Mouse (Mus musculus) limb, embryonic 14.5 days (tissue): Measurements from ENCODE around the gene Plscr2. TPM values are rescaled to one million over a fixed set of nuclear protein-coding genes. Genes with fewer than 3 reads are reported as not detected.

Source experiments
- ATAC-seq: fragments of 200-750 bp; cut with Nextera tagmentation; 2 replicates; pipeline ENCODE4 v1.8.0; 2017; ENCODE audit warnings: low read depth, moderate number of reproducible peaks, moderate TSS enrichment; ENCODE audit not compliant: low FRiP score
- DNase-seq: peaks from one replicate; pipeline ENCODE4 v3.0.0-alpha.2; 2015; ENCODE audit warnings: low spot score
- H3K27ac ChIP-seq: fragments of 300-500 bp; sonication (generic); replicated peaks from 2 replicates; pipeline ENCODE4 v1.5.1; 2014; ENCODE audit warnings: low read depth, mild to moderate bottlenecking, low read length, moderate library complexity, mixed read lengths
- H3K27me3 ChIP-seq: fragments of 300-500 bp; sonication (generic); 2 replicates; pipeline ENCODE4 v1.6.1; 2014; ENCODE audit warnings: low read length, mixed read lengths; ENCODE audit not compliant: control insufficient read depth, insufficient read depth
- H3K36me3 ChIP-seq: fragments of 300-500 bp; sonication (generic); 2 replicates; pipeline ENCODE4 v1.6.1; 2014; ENCODE audit warnings: mild to moderate bottlenecking, low read length, moderate library complexity, mixed read lengths; ENCODE audit not compliant: control insufficient read depth, insufficient read depth
- H3K4me1 ChIP-seq: fragments of 300-500 bp; sonication (generic); 2 replicates; pipeline ENCODE4 v1.6.1; 2014; ENCODE audit warnings: antibody characterized with exemption, low read length, mixed read lengths; ENCODE audit not compliant: control insufficient read depth, insufficient read depth
- H3K4me2 ChIP-seq: fragments of 300-500 bp; sonication (generic); replicated peaks from 2 replicates; pipeline ENCODE4 v1.6.1; 2014; ENCODE audit warnings: low read depth, mild to moderate bottlenecking, low read length, moderate library complexity; ENCODE audit not compliant: severe bottlenecking
- H3K4me3 ChIP-seq: fragments of 300-500 bp; sonication (generic); replicated peaks from 2 replicates; pipeline ENCODE4 v1.5.1; 2014; ENCODE audit warnings: low read length
- H3K9ac ChIP-seq: fragments of 300-500 bp; sonication (generic); 2 replicates; pipeline ENCODE4 v1.6.1; 2014; ENCODE audit warnings: mild to moderate bottlenecking, low read depth, low read length, moderate library complexity; ENCODE audit not compliant: severe bottlenecking
- H3K9me3 ChIP-seq: fragments of 300-500 bp; sonication (generic); 2 replicates; pipeline ENCODE4 v1.6.1; 2016; ENCODE audit warnings: low read length; ENCODE audit not compliant: control insufficient read depth
- POLR2A ChIP-seq: fragments of 200-500 bp; IDR thresholded peaks from 2 replicates; pipeline ENCODE4 v1.8.0; 2012; ENCODE audit warnings: inconsistent platforms, mild to moderate bottlenecking, moderate library complexity, borderline replicate concordance; ENCODE audit not compliant: insufficient read depth, insufficient read length; ENCODE audit errors: extremely low read depth
- WGBS: fragments of 180-500 bp; shearing (Covaris S2); extraction: QIAGEN DNeasy Blood & Tissue Kit; methylation state at CpG from one replicate; pipeline ENCODE4 v1.1.7; 2014; 5-methylcytosine and 5-hydroxymethylcytosine counted together
- microRNA-seq: library from miRNA; unstranded; fragments of <30 nt; microRNA quantifications from one replicate; pipeline ENCODE4, GENCODE M21; 2016
- polyA plus RNA-seq, 2 experiments: library from polyadenylated mRNA; depleted of rRNA in 1 of 2; stranded (reverse) in 1 of 2; unstranded in 1 of 2; fragments of >200 nt; fragmentation: Nextera tagmentation in 1 of 2; extraction: Ambion mirVana in 1 of 2; gene quantifications; 2 replicates each; pipeline versions ENCODE4 v1.2.1 to v1.2.3; 2012 to 2014

The Plscr2 gene
- polyA plus RNA-seq, 2 experiments = 0.96 to 1.3 TPM

DNA sequence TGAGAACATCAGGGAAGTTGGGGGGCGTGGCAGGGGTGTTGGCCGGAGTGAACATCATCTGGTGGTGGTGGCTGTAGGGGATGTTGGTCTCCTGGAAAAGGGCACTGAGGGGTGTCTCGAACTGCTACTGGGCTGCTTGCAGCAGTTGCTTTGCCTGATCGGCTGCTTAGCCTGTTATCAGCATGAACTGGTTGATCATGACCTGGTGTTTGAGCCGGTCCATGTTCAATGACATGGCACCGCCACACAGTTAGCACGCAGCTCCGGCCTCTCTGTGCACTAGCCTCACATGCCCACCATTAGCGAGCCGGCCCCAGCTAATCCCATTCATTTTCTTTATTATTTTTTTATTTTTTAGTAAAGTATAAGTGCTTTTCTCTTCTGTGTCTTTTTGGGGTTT, 59.4 kb downstream of the Plscr2 start:
- TF ChIP-seq POLR2A = no peak
- no peak overlapping the region for H3K4me3 ChIP-seq
- H3K9ac ChIP-seq = no peak overlapping the region
- H3K4me1 ChIP-seq = no peaks in the 10 kb centered on the region
- no peak overlapping the region for H3K4me2 ChIP-seq
- no peaks in the 10 kb centered on the region for H3K9me3 ChIP-seq
- no peaks in the 10 kb centered on the region for H3K27me3 ChIP-seq
- ATAC-seq (no peak), DNase-seq (no peak)
- no peak overlapping the region for H3K27ac ChIP-seq
- WGBS = 93% methylated on average over 10 of the region's 10 CpGs
- H3K36me3 ChIP-seq = no peaks in the 10 kb centered on the region

- 81% methylated on average over 6 of the region's 6 CpGs for WGBS
- H3K27me3 ChIP-seq = no peaks in the 10 kb centered on the region
- ATAC-seq = no peak
Measured at GRCm38 (mm10) chr9:92335277-92335818, 59.9 kb downstream of the Plscr2 start.

DNA sequence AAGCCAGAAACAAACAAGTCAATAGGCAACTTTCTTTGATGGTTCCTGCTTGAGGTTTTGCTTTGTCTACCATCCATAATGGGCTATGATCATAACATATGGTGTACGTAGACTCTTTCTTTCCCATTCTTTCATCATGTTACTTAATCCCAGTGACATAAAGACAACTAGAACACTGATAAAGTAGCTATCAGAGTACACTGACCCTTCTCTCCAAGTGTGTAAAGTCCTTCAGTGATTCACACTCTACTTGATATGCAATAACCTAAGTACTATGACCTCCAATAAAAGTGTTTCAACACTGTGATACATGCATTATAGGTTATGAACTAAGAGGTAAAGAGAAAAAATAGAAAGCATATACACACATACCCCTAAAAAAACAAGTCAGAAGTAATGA, 61.7 kb downstream of the Plscr2 start:
- no peak for ATAC-seq

More at GRCm38 (mm10) chr9:92335277-92335818, 59.9 kb downstream of the Plscr2 start:
- no peak for DNase-seq
- H3K36me3 ChIP-seq = no peaks in the 10 kb centered on the region
- no peak overlapping the region for H3K27ac ChIP-seq
- H3K9me3 ChIP-seq = no peaks in the 10 kb centered on the region
- TF ChIP-seq POLR2A = no peak
- H3K4me1 ChIP-seq = no peaks in the 10 kb centered on the region
- no peak overlapping the region for H3K4me2 ChIP-seq
- H3K9ac ChIP-seq = no peak overlapping the region
- no peak overlapping the region for H3K4me3 ChIP-seq

GRCm38 (mm10) chr9:92337661-92338060, 62.3 kb downstream of the Plscr2 start:
- ATAC-seq (no peak), DNase-seq (no peak)
- H3K4me3 ChIP-seq = no peak overlapping the region
- TF ChIP-seq POLR2A = no peak
- H3K27ac ChIP-seq = no peak overlapping the region
- no peaks in the 10 kb centered on the region for H3K9me3 ChIP-seq
- H3K9ac ChIP-seq = no peak overlapping the region
- H3K4me2 ChIP-seq = no peak overlapping the region
- H3K4me1 ChIP-seq = no peaks in the 10 kb centered on the region; the same call in 1 of the 2 replicates
- H3K27me3 ChIP-seq = no peaks in the 10 kb centered on the region
- no peaks in the 10 kb centered on the region for H3K36me3 ChIP-seq
- WGBS = 68% methylated on average over 3 of the region's 3 CpGs

More for the DNA sequence above, 61.7 kb downstream of the Plscr2 start:
- Histone ChIP-seq H3K4me2 (no peak overlapping the region), H3K27me3 (no peaks in the 10 kb centered on the region), H3K4me1 (no peaks in the 10 kb centered on the region; the same call in 1 of the 2 replicates), H3K9ac (no peak overlapping the region), H3K9me3 (no peaks in the 10 kb centered on the region), H3K4me3 (no peak overlapping the region), H3K27ac (no peak overlapping the region), H3K36me3 (no peaks in the 10 kb centered on the region)
- TF ChIP-seq POLR2A = no peak
- DNase-seq = no peak
- 94% methylated on average over 1 of the region's 1 CpGs for WGBS

DNA sequence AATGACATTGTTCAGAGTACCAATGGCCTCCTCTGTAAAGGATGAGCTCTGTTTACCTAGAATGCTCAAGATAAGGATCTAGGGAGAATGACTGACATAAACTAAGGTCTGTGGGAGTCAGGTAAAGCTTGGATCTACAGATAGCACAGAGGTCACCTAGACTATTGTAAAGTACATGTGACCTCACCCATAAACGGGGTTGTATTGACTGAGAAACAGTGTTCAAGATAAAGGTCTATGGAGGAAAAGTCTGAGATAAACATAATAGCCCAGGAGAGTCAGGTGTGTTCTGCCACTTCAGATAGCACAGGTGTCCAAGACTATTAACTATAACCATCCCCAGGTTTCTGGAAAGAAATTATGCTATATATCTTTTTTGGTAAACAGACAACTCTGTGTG, 63.6 kb downstream of the Plscr2 start:
- no peak for ATAC-seq
- 79% methylated on average over 1 of the region's 1 CpGs for WGBS
- H3K27me3 ChIP-seq = no peaks in the 10 kb centered on the region

More for the DNA sequence above, 63.6 kb downstream of the Plscr2 start:
- Histone ChIP-seq H3K9ac (no peak overlapping the region), H3K4me1 (no peaks in the 10 kb centered on the region; the same call in 1 of the 2 replicates), H3K9me3 (no peaks in the 10 kb centered on the region), H3K36me3 (no peaks in the 10 kb centered on the region), H3K27ac (no peak overlapping the region), H3K4me2 (no peak overlapping the region), H3K4me3 (no peak overlapping the region)
- DNase-seq = no peak
- no peak for TF ChIP-seq POLR2A

Small RNAs within 50 kb of the gene (microRNA-seq; reads per million reads assigned to microRNA genes)
- not detected for gene Mir6386

Other genes starting within 250 kb of the Plscr2 start
- gene Plscr5, start 82.7 kb upstream of the Plscr2 start, polyA plus RNA-seq (2012; rRNA removed) = not detected in 2 replicates
- not detected in 2 replicates for gene Plscr5, start 82.7 kb upstream of the Plscr2 start, polyA plus RNA-seq (2014; fragmentation: Nextera tagmentation; extraction: Ambion mirVana)
- 8.7 and 9.4 TPM in 2 replicates for gene Plscr1, start 25.9 kb upstream of the Plscr2 start, polyA plus RNA-seq (2012; rRNA removed)
- gene Plscr1, start 25.9 kb upstream of the Plscr2 start, polyA plus RNA-seq (2014; fragmentation: Nextera tagmentation; extraction: Ambion mirVana) = 13.1 and 13.6 TPM in 2 replicates
- not detected in 2 replicates for gene 1700057G04Rik, start 33.8 kb downstream of the Plscr2 start, polyA plus RNA-seq (2012; rRNA removed)
- not detected in 2 replicates for gene 1700057G04Rik, start 33.8 kb downstream of the Plscr2 start, polyA plus RNA-seq (2014; fragmentation: Nextera tagmentation; extraction: Ambion mirVana)
- 3.5 and 3.8 TPM in 2 replicates for gene Plscr4, start 181.8 kb downstream of the Plscr2 start, polyA plus RNA-seq (2012; rRNA removed)
- 2.1 and 3.1 TPM in 2 replicates for gene Plscr4, start 181.8 kb downstream of the Plscr2 start, polyA plus RNA-seq (2014; fragmentation: Nextera tagmentation; extraction: Ambion mirVana)